Mouse (Mus musculus): Measurements from ENCODE around the gene Gm11757.
"Not testable (repeated sequence)": the region's sequence is repeated elsewhere in the genome, so short reads cannot be mapped to it uniquely, and the experiment has no call there.

The Gm11757 gene

DNA sequence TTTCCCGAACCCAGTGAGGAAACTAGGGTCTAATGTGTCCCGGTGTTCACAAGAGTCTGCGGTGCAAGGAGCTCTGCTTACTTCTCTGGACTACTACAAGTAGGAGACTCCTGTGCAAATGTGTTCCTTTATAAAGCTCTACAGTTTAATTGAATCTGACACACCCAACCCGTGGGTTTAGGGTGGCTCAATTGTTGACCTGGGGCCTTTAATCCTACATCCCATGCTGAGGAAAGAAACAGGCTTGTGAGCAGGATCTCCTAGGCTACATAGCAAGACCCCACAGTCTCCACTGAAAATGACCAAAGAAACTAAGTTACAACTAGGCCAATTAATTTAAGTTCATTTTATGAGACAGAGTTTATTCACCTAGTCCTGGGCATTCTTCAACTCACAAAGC lies at the start of gene Gm11757:
Gene Gm11757 (minus strand): TSS at position 101 of the 400 bp plus-strand sequence.
- in situ Hi-C loops (cut with MboI) = not testable (repeated sequence)

DNA sequence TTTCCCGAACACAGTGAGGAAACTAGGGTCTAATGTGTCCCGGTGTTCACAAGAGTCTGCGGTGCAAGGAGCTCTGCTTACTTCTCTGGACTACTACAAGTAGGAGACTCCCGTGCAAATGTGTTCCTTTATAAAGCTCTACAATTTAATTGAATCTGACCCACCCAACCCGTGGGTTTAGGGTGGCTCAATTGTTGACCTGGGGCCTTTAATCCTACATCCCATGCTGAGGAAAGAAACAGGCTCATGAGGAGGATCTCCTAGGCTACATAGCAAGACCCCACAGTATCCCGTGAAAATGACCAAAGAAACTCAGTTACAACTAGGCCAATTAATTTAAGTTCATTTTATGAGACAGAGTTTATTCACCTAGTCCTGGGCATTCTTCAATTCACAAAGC lies 29.7 kb upstream of the Gm11757 start, which contains the start of gene Gm11756:
Gene Gm11756 (minus strand): TSS at position 101 of the 400 bp plus-strand sequence.
- in situ Hi-C loops (cut with MboI) = not testable (repeated sequence)

DNA sequence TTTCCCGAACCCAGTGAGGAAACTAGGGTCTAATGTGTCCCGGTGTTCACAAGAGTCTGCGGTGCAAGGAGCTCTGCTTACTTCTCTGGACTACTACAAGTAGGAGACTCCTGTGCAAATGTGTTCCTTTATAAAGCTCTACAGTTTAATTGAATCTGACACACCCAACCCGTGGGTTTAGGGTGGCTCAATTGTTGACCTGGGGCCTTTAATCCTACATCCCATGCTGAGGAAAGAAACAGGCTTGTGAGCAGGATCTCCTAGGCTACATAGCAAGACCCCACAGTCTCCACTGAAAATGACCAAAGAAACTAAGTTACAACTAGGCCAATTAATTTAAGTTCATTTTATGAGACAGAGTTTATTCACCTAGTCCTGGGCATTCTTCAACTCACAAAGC lies 14.9 kb upstream of the Gm11757 start, which contains the start of gene Gm13871:
Gene Gm13871 (minus strand): TSS at position 101 of the 400 bp plus-strand sequence.
- in situ Hi-C loops (cut with MboI) = not testable (repeated sequence)

DNA sequence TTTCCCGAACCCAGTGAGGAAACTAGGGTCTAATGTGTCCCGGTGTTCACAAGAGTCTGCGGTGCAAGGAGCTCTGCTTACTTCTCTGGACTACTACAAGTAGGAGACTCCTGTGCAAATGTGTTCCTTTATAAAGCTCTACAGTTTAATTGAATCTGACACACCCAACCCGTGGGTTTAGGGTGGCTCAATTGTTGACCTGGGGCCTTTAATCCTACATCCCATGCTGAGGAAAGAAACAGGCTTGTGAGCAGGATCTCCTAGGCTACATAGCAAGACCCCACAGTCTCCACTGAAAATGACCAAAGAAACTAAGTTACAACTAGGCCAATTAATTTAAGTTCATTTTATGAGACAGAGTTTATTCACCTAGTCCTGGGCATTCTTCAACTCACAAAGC lies 14.7 kb downstream of the Gm11757 start, which contains the start of gene Gm11758:
Gene Gm11758 (minus strand): TSS at position 101 of the 400 bp plus-strand sequence.
- in situ Hi-C loops (cut with MboI) = not testable (repeated sequence)
